Mouse (Mus musculus): ENCODE results near the gene Npm1.

The Npm1 gene

DNA sequence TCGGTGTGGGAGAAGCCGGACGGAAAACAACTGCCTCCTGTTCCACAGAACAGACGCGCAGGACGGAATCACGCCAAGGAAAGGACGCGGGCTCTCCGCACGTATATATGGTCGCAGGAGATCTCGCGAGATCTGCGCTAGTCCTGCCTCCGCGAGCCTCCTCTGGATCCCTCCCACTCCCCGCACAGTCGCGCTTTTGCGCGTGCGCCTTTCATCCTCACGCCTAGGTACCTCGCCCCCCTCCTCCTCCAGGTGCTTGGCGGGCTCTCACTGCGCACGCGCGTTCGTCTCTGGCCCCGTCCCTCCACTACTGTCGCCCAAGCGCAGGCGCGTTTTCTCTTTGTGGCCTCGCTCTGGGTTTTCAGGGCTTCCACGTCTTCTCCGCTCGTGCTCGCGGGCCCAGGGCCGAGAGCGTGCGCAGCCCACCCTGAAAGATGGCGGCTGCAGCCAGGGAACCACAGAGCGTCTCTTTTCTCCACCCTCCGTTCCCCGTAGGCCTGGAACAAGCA lies at the start of gene Npm1:
Gene Npm1 (minus strand): TSS at position 209 of the 509 bp plus-strand sequence.
- peak; percentile 98 for DNase-seq (ENCODE audit: low spot score)

DNA sequence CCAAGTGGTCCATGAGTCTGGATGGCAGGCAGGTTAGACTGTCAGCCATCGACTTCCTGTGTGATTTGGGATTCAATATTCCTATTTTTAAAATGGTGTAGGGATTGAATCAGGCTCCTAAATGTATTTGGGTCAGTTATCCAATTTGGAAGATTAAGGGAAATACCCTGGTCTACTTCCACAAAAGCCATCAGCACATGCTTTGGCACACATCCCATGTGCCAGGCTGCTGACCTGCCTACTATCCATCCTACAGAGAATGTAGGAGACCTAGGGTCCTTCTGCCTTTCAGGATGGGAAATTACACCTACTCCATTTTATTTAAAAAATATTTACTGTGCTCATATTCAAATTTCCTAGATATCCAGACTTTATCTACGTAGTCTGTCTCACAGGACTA lies 44.4 kb upstream of the Npm1 start:
- no peak for DNase-seq (ENCODE audit: low spot score)

DNA sequence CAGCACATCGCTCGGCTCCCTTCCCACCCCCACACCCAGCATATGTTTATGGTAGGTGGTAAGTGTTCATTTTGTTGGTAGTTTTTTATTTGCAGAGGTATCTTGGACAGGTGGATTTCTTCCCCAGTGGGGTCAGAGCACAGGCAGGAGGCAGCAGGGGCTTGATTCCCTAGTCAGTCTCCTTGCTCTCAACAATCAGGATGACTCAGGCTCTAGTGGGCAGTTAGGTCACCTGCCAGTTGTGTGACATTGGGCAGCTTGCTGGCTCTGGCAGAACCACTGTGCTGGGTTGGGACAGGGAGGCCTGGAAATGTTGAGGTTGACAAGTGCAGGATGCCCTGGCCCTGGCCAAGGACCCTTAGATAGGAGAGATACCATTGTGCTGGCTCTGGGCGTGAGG lies 42.0 kb upstream of the Npm1 start:
- no peak for DNase-seq (ENCODE audit: low spot score)

DNA sequence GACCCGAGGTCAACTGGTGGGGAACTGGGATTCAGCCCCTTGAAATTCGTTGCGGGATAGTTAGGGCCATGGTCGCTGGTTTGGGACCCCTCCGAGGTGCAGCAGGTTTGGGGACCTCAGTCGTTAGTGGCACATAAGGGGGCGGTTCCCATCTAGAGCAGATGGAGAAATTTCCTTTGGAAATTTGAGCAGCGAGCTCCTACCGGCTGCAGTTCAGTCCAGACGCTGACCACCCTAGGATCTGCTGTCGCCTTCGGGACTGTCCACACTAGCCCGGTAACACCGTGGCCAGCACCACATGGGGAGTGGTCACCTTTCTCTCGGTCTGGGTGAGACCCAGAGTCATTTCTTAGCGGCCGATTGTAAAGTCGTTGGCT lies 41.3 kb upstream of the Npm1 start:
- DNase-seq (ENCODE audit: low spot score), result no peak

DNA sequence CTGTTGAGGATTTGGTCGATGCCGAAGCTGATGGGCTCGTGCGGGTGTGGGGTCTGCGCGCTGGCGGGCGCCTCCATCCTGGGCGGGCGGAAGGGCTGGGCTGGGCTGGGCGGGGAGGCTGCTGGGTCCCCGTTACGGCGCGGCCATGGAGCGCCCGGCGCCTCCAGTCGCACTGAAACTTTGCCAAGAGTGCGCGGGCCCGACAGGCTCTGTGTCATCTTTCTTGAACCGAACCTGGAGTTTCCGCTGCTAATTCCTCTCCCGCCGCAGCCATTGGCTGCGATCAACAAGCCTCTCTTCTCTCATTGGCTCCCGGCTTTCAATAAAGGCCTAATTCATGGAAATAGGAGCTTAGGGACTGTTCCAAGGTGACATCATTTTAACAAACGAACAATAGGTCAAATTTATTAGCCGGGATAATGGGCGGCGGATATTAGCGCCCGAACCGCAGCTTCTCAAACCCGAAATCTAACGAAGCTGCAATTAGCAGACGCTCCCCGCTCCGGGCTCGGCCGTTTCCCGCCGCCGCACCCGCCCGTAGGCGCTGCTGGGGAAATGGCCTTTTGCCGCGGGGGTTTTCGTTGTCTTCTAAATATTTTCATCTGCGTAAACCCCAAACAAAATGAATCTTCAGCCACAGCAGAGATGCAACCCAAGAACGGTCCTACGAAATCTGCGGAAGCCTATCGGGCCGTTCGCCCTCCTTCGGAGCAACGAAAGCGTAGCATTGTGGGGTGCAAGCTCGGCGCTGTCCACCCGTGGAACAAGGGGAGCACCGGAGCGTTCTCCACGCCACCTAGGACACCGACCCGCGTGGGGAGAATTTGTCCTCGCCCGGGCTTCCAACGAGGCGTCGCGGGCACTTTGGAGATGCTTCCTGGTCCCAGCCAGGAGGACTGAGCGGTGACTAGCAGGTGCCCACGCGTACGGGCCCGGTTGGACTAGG lies 40.6 kb upstream of the Npm1 start, which contains the start of gene Tlx3:
Gene Tlx3 (minus strand): TSS at position 207 of the 946 bp plus-strand sequence.
- no peak for DNase-seq (ENCODE audit: low spot score)

DNA sequence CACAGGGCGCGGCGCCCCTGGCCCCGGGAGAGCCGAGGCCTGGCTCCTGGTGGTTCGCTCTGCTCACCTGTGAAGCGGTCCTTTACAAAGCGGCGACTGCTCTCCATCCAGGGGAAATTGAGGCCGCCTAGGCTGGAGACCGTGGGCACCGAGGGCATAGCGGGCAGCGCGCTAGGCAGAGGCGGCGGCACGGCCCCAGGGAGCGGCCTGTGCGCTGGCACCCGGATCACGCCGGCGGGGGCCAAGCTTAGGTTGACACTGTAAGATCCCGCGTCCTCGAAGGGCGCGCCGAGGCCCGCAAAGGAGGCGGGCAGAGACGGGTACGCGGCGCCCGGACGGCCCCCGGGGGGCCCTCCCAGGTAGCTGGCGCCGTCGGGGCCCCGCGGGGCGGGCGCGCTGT lies 40.0 kb upstream of the Npm1 start:
- no peak for DNase-seq (ENCODE audit: low spot score)

DNA sequence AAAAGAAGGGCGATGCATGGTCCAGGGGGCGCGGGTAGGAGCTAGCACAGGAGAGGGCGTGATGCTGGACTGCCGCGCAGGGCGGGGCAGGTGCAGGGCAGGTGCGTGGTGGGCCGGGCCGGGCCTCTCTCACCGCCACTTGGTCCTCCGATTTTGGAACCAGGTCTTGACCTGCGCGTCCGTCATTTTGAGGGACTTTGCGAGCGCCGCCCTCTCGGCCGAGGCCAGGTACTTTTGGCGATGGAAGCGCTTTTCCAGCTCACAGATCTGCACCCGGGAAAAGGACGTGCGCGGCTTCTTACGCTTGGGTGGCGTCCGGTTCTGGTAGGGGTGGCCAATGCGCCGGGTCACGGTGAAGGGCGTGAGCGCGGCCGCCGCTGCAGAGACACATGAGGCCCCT lies 39.3 kb upstream of the Npm1 start:
- no peak for DNase-seq (ENCODE audit: low spot score)

DNA sequence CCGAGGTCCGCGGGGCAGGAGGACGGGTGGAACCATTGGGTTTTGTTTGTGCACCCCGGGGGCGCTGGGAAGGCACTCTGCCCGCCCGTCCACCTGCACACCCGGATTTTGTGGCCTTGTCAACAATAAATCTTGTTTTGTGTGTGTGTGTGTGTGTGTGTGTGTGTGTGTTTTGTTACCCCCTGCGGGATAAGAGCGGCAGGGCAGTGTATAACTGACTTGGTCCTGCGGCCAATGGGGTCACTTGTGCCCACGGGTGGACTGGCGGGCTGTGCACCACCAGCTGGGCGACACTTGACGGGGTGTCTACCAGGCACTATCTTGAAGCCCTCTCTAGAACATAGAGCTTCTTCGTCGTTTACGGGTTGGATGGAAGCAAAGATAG lies 38.6 kb upstream of the Npm1 start:
- DNase-seq (ENCODE audit: low spot score), result no peak

DNA sequence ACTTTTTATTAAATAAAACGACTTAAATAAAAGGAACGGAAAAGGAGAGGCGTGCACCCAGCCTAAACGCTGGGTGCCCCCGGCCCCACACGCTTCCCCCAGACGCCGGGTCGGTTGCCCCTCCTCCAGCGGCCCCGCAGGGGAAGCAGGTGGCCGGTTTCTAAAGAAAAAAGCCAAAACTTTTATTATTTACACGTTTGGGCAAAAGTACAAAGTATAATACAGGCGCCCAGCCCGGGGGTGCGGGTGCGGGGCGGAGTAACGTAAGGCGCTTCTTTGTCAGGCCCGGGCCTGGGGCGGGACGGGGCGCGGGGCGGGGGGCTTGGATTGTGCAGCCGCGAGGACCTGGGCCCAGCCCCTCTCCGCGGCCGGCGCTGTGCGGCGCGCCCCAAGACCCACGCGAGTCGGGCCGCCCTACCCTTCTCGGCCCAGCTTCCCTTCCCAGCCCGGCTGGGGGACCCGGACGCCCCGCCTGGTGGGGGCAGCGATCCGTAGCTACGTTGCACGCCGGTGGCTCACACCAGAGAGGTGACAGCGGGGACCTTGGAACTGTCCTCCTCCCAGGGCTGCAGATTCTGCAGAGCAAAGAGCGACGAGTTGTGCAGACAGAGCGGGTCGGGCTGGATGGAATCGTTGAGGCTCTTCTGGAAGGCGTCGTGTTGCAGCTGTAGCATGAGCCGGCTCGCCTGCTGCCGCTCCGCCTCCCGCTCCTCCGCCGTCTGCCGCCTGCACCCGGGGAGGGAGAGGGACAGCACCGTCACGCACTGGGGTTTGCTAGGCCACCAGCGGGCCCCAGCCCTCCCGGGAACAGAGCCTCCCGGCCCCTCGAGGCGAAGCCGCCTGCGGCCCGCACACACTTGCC lies 38.0 kb upstream of the Npm1 start:
- no peak for DNase-seq (ENCODE audit: low spot score)

DNA sequence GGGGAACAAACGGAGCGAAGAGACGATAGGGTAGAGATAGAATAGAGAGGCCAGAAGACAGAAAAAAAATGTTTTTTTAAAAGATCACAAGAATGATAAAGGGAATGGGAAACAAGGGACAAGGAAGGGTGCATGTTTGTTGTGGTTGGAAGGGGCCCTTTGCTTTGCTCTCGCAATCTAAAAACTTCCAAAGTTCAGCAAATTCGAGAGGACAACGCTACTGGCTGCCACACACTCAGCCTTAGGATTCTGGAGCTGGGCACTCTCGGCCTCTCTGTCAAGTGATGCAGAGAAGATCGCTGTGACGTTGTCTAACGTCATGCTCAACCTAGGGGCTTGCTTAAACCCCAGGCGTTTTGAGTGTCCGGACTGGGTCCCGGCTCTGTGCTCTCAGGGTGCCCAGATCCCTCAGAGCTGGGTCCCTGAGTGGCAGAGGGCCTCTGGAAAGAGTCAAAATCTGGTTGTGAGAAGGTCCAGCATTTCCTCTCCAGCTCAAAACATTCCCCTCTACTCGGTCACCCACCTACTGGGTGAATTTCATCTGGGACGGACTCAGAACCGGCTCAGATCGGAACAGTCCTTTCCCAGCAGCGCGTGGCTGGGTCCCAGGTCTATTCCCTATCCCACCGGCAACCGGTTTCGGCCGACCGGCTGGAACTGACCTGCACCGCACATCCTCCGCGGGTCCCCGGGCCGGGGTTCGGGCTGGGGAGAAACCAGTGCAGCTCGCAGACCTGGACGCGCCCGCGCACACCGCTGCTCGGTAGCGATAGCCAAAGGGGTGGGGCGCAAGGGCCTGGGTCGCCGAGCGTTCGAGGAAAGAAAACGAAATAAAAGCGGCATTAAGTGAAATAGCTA lies 37.1 kb upstream of the Npm1 start:
- DNase-seq (ENCODE audit: low spot score), result no peak

DNA sequence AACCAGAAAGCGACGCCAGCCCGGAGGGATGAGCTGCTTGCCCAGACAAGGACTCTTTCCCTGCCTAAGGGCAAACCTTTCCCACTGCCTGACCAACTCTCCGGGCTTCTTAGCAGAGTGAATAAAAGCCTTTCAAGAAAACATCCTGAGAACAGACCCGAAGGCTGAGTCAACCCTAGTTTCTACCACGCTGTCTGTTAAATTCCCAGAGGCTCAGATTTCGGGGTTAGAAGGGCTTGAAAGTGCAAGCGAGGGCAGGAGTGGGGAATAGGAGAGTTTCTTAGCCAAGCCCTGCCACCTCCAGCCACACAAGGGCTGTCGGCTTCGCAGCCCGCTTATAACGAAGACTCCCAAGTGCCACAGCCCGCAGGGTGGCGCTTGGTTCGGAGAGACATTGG lies 36.1 kb upstream of the Npm1 start:
- no peak for DNase-seq (ENCODE audit: low spot score)

DNA sequence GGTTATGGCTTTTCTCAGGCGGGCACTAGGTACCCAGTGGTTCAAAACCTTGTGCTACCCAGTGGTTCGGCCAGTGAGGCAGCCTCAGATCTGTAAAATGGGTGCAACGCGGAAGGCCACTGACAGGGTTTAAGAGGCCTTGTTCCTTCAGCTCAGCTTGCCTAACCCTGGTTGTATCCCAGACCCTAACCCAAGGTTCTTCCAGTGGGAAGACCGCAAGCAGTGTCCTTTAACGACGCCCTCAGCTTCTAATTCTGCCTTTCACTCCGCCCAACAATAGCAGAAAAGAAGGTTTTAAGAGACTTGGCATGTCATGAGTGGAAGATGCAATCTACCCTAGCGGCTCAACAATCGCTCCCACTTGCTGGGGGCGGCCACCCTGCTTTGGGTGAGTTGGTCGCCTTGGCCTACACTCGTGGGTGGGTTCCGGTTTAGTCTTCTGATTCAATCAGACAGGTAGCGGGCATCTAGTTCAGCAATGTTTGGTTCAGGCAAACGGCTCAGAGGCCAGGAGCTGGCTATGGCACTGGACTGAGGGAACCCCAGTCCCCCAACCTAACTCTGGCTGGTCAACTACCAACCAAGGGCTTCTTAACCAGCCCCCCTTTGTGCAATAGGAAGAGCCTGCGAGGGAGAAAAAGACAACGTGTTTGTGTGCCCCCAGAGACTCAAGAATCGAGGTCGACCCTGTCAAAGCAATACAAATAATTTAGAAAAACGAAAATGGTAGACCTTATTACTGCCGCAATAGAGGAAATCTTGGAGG lies 35.5 kb upstream of the Npm1 start:
- DNase-seq (ENCODE audit: low spot score), result no peak

DNA sequence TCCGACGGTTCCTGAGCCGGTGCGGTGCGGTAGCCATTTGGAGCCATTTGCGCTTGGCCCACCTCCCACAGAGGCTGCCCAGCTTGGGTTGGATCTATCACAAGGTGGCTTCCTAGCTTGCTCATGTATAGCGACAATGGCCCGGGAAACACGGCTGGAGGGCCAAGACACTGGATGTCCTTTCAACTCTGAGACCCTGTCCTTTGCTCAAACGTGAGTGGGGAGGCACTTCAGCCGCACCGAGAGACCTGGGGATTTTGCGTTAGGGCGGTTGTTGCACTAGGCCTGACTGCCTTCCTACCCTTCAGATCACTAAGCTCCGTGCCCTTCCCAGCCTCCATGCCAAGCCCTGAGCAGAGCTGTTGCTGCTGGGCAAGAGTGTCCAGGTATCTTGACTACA lies 34.7 kb upstream of the Npm1 start:
- DNase-seq (ENCODE audit: low spot score), result no peak

DNA sequence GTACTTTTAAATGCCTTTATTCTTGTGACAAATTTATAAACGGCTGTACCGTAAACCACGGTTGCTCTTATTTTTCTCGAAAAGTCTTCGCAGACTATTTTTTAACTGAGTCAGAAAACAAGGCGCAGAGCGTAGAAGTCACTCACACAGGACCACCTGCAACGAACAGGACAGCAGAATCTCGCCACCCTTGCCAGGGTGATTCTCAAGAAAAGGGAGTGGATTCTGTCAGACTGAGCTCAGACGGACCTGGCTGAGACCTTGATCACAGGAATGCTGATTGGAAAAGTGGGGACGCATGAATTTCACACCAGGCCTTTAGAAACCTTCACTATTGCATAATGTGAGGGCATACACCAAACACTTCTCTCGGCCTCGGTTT lies 34.1 kb upstream of the Npm1 start:
- DNase-seq (ENCODE audit: low spot score), result no peak

DNA sequence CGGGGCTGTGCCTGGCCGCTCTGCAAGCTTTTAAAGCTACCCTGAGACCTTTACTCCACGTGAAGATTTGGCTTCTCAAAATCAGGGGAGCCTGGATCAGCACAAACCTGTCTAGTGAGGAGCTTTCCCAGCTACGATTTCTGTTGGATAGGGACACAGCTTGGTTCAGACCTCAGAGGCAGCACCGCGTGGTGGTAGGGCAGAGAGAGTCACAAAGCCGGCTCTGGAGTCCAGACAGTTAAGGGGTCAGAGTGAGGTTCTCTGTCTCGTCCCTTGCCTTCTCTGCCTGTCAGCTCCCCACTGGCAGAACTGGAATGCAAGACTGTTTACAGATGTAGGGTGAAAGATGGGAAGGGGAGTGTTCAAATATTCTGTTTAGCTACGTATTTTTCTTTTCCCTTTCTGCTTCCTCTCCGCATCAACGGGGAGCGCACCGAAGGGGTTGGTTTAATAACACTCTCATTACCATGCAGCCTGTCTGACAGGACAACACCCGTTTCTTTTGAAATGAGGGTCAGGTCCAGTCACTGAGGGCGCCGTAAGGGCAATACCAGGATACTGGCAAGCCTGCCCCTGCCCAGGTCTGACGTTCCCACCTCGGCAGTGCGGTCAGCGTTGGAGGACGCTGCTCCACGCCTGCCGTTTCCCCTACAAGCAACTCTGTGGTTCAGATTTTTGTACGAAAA lies 33.6 kb upstream of the Npm1 start:
- DNase-seq (ENCODE audit: low spot score), result no peak

DNA sequence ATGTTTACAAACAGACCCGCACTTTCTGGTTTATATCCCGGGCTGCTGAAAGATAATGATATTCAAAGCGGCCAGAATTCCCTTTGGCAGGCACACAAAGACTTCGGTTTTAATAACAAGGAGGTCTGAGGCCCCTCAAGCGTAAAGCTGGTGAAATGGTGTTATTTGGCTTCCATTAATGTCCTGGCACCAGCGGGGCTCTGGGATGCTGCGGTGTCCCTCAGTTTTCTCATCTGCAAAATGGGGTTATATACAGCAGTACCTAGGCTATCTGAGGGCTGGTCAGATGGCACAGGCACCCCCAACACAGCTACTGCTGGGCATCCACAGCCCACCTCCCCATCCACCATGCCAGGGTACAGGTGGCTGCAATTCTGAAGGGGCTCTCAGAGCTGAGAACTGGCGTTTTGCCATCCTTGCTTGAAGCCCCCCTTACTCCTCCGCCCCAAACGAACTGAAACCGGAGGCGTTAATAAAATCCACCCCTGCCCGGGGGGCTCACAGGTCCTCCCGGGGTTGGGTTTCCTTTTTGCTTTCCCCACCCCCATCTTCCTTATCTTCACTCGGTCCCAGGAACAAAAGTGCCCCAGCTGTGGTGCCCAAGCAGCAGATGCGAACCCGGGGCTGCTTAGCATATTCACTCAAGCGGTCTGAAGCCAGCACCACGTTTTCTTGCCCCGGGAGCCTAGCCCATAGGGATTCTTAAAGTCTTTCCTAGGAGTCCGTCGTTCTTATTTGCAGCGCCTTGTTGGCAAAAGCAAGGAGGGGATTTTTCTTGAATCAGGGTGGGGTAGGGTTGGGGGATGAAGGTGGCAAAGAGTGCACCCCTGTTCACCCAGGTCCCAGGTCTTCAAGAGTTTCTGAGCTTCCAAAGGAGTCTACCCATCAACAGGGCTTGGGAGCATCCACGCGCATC lies 32.8 kb upstream of the Npm1 start:
- no peak for DNase-seq (ENCODE audit: low spot score)

DNA sequence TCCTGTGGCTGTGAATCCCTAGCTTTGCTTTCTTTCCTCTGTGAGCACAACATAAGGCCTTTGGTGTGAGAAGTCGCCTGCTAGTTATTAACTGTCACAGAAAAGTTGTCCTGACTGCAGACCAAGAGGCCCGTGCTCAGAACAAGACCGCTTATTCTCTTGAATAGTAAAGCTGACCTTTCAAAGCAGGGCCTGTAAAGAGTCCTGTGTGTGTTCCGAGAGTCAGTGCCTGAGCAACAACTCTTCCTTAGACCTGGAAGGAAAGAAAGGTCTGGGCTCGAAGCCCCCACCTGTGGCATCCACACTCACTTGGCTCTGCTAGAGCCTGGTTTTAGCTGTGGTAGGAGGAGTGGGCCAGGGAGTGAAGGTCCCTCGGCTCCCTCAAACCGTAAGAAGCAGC lies 32.1 kb upstream of the Npm1 start:
- DNase-seq (ENCODE audit: low spot score), result no peak

DNA sequence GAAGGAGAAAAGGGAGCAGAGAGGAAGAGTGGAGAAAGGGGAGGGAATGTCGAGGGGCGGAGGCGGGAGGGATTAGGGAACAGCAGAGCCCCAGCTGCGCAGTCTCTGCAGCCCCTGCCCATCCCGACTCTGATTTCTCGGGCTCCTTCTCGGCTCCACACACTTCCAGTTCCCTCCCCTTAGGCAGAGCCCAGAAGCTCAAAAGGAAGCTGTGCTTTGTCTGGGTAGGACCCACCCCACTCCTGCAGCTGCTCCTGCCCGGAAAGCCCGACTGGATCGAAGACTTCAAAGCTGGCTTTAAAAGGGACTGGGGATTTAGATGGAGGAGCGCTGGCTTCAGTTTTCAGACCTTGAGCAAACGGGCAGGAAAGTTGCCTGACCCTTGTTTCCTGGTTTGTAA lies 30.7 kb upstream of the Npm1 start:
- DNase-seq (ENCODE audit: low spot score), result no peak

DNA sequence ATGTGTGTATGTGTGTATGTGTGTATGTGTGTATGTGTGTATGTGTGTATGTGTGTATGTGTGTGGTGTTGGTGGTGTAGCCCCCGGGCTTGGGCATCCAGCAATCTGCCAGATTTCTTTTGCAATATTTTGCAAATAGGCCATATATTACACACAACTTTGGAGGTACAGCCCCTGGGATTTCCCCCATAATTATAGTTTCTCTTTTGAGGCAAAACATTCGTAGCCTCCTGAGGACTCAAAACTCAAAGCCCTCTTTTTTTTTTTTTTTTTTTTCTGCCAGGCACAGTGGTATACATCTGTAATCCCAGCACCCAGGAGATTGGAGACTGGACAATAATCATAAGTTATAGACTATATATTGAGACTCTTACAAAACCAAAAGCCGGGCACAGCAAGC lies 18.8 kb upstream of the Npm1 start:
- no peak for DNase-seq (ENCODE audit: low spot score)

DNA sequence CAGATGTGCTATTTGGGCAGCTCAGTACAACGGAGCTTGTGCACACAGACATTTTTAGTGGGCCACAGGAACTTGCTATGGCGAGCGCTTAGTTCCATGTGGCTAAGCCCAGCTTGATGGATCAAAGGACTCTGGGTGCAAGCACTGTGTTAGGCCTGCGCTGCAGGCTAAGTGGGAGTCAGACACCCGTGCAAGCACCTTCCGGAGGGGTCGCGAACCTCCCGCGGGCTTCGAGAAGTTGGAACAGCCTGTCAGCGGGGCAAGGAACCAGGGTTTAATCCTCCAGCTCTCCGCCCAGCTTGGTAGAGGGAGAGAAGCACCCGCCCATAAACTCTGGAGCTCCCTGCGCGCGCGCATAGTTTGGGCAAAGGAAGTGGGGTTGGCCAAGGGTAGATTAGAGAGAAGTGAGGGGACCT lies 17.7 kb upstream of the Npm1 start:
- no peak for DNase-seq (ENCODE audit: low spot score)

Measured in ovary, postnatal 14 days (tissue).